Mouse (Mus musculus) kidney, postnatal 0 days (tissue): ENCODE measurements at regions not wholly inside any gene's neighbourhood (a gene's known extent, or its start where the extent isn't known, plus 50 kb on each side); places are given as distances from the start of the nearest gene placed in this dataset.
"Not testable (repeated sequence)": the region's sequence is repeated elsewhere in the genome, so short reads cannot be mapped to it uniquely, and the experiment has no call there.

Source experiments
- ATAC-seq: fragments of 200-750 bp; cut with Nextera tagmentation; replicated peaks from 2 replicates; pipeline ENCODE4 v1.8.0; 2017; ENCODE audit warnings: low read depth, moderate number of reproducible peaks, moderate TSS enrichment, moderate library complexity; ENCODE audit not compliant: low FRiP score
- DNase-seq: peaks from one replicate; pipeline ENCODE4 v3.0.0-alpha.2; 2016; ENCODE audit warnings: low spot score
- H3K27ac ChIP-seq: fragments of 300-500 bp; sonication (generic); 2 replicates; pipeline ENCODE4 v1.5.1; 2014; ENCODE audit warnings: mild to moderate bottlenecking
- H3K27me3 ChIP-seq: fragments of 300-500 bp; sonication (generic); 2 replicates; pipeline ENCODE4 v1.6.1; 2014; ENCODE audit warnings: low read length, mixed read lengths; ENCODE audit not compliant: insufficient read depth
- H3K36me3 ChIP-seq: fragments of 300-500 bp; sonication (generic); 2 replicates; pipeline ENCODE4 v1.6.1; 2014; ENCODE audit warnings: low read length, mixed read lengths; ENCODE audit not compliant: insufficient read depth
- H3K4me1 ChIP-seq: fragments of 300-500 bp; sonication (generic); replicated peaks from 2 replicates; pipeline ENCODE4 v1.6.1; 2014; ENCODE audit warnings: antibody characterized with exemption, low read length, mixed read lengths; ENCODE audit not compliant: insufficient read depth
- H3K4me2 ChIP-seq: fragments of 300-500 bp; sonication (generic); 2 replicates; pipeline ENCODE4 v1.6.1; 2014; ENCODE audit warnings: mild to moderate bottlenecking, low read length, moderate library complexity, mixed read lengths
- H3K4me3 ChIP-seq: fragments of 300-500 bp; sonication (generic); replicated peaks from 2 replicates; pipeline ENCODE4 v1.5.1; 2014; ENCODE audit warnings: low read depth, low read length
- H3K9ac ChIP-seq: fragments of 300-500 bp; sonication (generic); 2 replicates; pipeline ENCODE4 v1.6.1; 2014; ENCODE audit warnings: low read depth, low read length
- H3K9me3 ChIP-seq: fragments of 300-500 bp; sonication (generic); replicated peaks from 2 replicates; pipeline ENCODE4 v1.6.1; 2016; ENCODE audit warnings: low read length, inconsistent platforms, mixed read lengths
- CTCF ChIP-seq: IDR thresholded peaks from 2 replicates; pipeline ENCODE4 v1.5.1; 2016; ENCODE audit warnings: antibody characterized with exemption, low read depth, mild to moderate bottlenecking, moderate library complexity
- WGBS: fragments of 180-500 bp; shearing (Covaris S2); extraction: QIAGEN DNeasy Blood & Tissue Kit; methylation state at CpG from one replicate; pipeline ENCODE4 v1.1.7; 2014; 5-methylcytosine and 5-hydroxymethylcytosine counted together

GRCm38 (mm10) chr9:85970076-85970475 is 127.9 kb downstream of the Tpbg start:
- WGBS: 94% methylated on average over 10 of the region's 10 CpGs
- DNase-seq: no peak

GRCm38 (mm10) chr9:85981428-85981827 is 139.2 kb downstream of the Tpbg start:
- Histone ChIP-seq H3K9ac (no peak overlapping the region), H3K9me3 (no peaks in the 10 kb centered on the region), H3K27ac (no peak overlapping the region), H3K36me3 (no peaks in the 10 kb centered on the region), H3K4me2 (no peak overlapping the region), H3K4me3 (no peak overlapping the region), H3K4me1 (no peaks in the 10 kb centered on the region), H3K27me3 (no peaks in the 10 kb centered on the region)
- WGBS: 88% methylated on average over 5 of the region's 5 CpGs
- TF ChIP-seq CTCF: no peak
- no peak for DNase-seq
- no peak for ATAC-seq

More at GRCm38 (mm10) chr9:85970076-85970475, 127.9 kb downstream of the Tpbg start:
- no peaks in the 10 kb centered on the region for H3K9me3 ChIP-seq
- no peak for TF ChIP-seq CTCF
- ATAC-seq: no peak
- no peak overlapping the region for H3K4me2 ChIP-seq
- H3K27ac ChIP-seq: no peak overlapping the region
- H3K27me3 ChIP-seq: no peaks in the 10 kb centered on the region
- H3K36me3 ChIP-seq: no peaks in the 10 kb centered on the region
- H3K4me1 ChIP-seq: no peaks in the 10 kb centered on the region
- no peak overlapping the region for H3K9ac ChIP-seq
- H3K4me3 ChIP-seq: no peak overlapping the region

GRCm38 (mm10) chr9:85983516-85983915 is 141.3 kb downstream of the Tpbg start:
- not testable (repeated sequence) for ATAC-seq, H3K27me3 ChIP-seq, H3K4me3 ChIP-seq, H3K9ac ChIP-seq, H3K9me3 ChIP-seq, DNase-seq, H3K4me1 ChIP-seq, H3K27ac ChIP-seq, H3K4me2 ChIP-seq, H3K36me3 ChIP-seq
- 93% methylated on average over 6 of the region's 8 CpGs for WGBS

- no peak for ATAC-seq
- H3K9ac ChIP-seq: no peak overlapping the region
Observed at GRCm38 (mm10) chr9:85985671-85986070, 143.5 kb downstream of the Tpbg start.

GRCm38 (mm10) chr9:85986142-85986541 is 144.0 kb downstream of the Tpbg start:
- 56% methylated on average over 2 of the region's 2 CpGs for WGBS
- Histone ChIP-seq H3K27me3 (no peaks in the 10 kb centered on the region), H3K36me3 (no peaks in the 10 kb centered on the region), H3K9me3 (no peaks in the 10 kb centered on the region), H3K4me3 (no peak overlapping the region), H3K9ac (no peak overlapping the region), H3K4me2 (no peak overlapping the region), H3K4me1 (no peaks in the 10 kb centered on the region), H3K27ac (no peak overlapping the region)
- ATAC-seq (no peak), DNase-seq (no peak)
- no peak for TF ChIP-seq CTCF

More at GRCm38 (mm10) chr9:85985671-85986070, 143.5 kb downstream of the Tpbg start:
- no peak for TF ChIP-seq CTCF
- no peaks in the 10 kb centered on the region for H3K9me3 ChIP-seq
- no peak overlapping the region for H3K4me2 ChIP-seq
- H3K4me3 ChIP-seq: no peak overlapping the region
- DNase-seq: peak; percentile 13
- no peaks in the 10 kb centered on the region for H3K4me1 ChIP-seq
- no peak overlapping the region for H3K27ac ChIP-seq
- no peaks in the 10 kb centered on the region for H3K36me3 ChIP-seq
- H3K27me3 ChIP-seq: no peaks in the 10 kb centered on the region
- WGBS: 18% methylated on average over 5 of the region's 5 CpGs

GRCm38 (mm10) chr9:86002996-86003395 is 160.8 kb downstream of the Tpbg start:
- H3K27ac ChIP-seq: no peak overlapping the region
- H3K36me3 ChIP-seq: no peaks in the 10 kb centered on the region
- no peak for TF ChIP-seq CTCF
- DNase-seq: no peak
- H3K4me3 ChIP-seq: no peak overlapping the region
- no peak for ATAC-seq
- no peaks in the 10 kb centered on the region for H3K9me3 ChIP-seq
- H3K27me3 ChIP-seq: no peaks in the 10 kb centered on the region
- no peak overlapping the region for H3K9ac ChIP-seq
- 43% methylated on average over 2 of the region's 2 CpGs for WGBS
- no peaks in the 10 kb centered on the region for H3K4me1 ChIP-seq
- H3K4me2 ChIP-seq: no peak overlapping the region

- TF ChIP-seq CTCF: no peak
- Histone ChIP-seq H3K9ac (no peak overlapping the region), H3K36me3 (no peaks in the 10 kb centered on the region), H3K27ac (no peak overlapping the region), H3K27me3 (no peaks in the 10 kb centered on the region), H3K4me1 (no peaks in the 10 kb centered on the region), H3K4me3 (no peak overlapping the region), H3K4me2 (no peak overlapping the region), H3K9me3 (no peaks in the 10 kb centered on the region)
- ATAC-seq (no peak), DNase-seq (no peak)
- WGBS: 77% methylated on average over 2 of the region's 2 CpGs
Observed at GRCm38 (mm10) chr9:86011661-86012060, 169.5 kb downstream of the Tpbg start.
